Mouse (Mus musculus): ENCODE measurements at regions not wholly inside any gene's neighbourhood (a gene's known extent, or its start where the extent isn't known, plus 50 kb on each side); places are given as distances from the start of the nearest gene placed in this dataset.

DNA sequence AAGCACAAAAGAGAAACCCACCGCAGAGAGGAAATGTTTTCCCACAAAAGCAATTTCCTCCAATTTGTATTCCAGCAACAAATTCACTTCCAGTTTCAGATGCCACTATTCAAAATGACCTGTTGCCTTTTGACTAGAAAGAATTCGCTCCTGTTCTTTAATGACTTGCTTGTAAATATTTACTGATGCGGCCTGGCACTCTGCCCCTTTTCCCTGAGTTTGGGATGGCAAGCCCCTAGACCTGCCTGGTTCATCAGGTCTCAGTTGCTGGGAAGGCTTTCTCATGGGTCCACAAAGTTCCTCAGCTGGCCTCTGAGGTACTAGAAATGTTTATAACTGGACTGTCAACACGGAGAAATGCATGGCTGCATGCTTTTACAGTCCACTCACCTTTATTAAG, 161.7 kb upstream of the Phactr1 start:
- DNase-seq, result peak; percentile 46

GRCm38 (mm10) chr13:42522553-42522952, 157.9 kb upstream of the Phactr1 start:
- no peak for DNase-seq

DNA sequence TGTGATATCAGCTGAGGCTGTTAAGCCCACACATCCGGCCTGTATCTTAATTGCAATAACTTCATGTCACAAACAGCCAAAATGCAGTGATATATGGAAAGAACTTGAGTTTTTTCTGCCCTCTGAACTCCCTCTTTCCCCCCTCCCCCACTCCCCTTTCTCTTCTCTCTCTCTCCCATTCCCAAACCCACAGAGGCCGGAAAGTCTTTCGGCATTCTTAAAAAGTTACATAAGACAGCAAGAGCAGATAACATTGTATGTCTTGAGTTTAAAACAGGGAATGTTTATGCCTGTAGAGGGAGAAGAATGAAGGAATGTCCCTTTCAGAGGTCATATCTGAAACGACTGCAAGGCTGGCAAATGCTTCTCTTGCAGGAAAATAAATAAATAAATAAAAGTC, 154.3 kb upstream of the Phactr1 start:
- peak; percentile 12 for DNase-seq

GRCm38 (mm10) chr13:42526966-42527365, 153.5 kb upstream of the Phactr1 start:
- peak; percentile 81 for DNase-seq

GRCm38 (mm10) chr13:42528169-42528568, 152.3 kb upstream of the Phactr1 start:
- DNase-seq, result no peak

- DNase-seq, result no peak
Measured at GRCm38 (mm10) chr13:42536501-42537210, 143.8 kb upstream of the Phactr1 start.

DNA sequence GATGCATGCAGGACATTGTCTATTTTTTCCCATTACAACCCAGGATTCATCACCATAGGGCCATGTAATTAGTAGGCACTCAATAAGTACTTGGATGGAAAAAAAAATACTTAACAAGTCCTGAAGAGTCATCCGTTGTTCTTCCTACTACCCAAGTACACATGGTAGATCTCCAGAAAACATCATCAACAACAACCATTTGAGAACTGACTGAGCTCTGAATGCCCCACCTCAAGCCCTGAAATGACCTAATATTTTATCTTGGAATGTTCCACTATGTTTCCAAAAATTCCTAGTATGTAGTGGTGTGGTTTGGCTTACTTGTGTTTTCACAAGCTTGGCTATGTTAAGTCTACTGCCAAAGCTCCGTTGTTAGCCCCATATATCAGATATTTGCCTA, 142.4 kb upstream of the Phactr1 start:
- DNase-seq, result peak; percentile 4

GRCm38 (mm10) chr13:42544536-42545094, 135.8 kb upstream of the Phactr1 start:
- DNase-seq, result no peak

DNA sequence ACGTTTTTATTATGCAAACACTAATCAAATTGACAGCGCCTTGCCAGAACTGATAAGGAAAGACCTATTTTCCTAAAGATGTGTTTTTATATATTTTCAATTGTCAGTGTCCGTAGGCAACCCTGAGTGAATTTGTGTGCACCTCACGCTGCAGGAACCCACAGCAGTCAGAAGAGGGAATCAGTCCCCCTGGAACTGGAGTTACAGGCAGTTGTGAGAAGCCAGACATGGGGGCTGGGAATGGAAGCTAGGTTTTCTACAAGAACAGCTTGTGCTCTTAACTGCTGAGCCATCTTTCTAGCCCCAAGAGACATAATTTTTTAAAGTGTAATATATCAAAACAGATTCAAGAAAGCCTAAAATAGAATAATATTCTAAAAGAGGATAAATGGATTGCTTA, 134.0 kb upstream of the Phactr1 start:
- no peak for DNase-seq

- DNase-seq, result no peak
Measured at GRCm38 (mm10) chr13:42546851-42547250, 133.6 kb upstream of the Phactr1 start.

- peak; percentile 64 for DNase-seq
Measured at GRCm38 (mm10) chr13:42549021-42549559, 131.3 kb upstream of the Phactr1 start.

- DNase-seq, result no peak
Measured at GRCm38 (mm10) chr13:42554961-42555360, 125.5 kb upstream of the Phactr1 start.

- DNase-seq, result no peak
Measured at GRCm38 (mm10) chr13:42558526-42558925, 121.9 kb upstream of the Phactr1 start.

DNA sequence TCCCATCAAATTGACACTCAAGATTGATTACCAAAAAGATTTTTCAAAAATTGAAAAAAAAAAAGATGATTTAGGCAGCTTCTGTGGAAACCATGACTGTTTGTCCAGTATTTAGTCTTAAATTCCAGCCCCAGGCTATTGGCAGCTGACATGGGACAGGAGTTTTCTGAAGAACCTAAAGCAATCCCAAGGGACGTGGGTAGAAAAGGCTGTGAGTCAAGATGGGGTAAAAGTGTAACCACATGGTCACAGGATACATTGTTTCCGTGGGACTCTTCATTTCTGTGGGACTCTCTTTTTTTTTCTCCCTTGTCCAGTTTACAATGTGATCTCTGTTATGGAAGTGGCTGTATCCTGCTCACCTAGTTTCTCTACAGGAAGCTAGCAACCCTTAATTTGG, 119.0 kb upstream of the Phactr1 start:
- DNase-seq, result no peak

DNA sequence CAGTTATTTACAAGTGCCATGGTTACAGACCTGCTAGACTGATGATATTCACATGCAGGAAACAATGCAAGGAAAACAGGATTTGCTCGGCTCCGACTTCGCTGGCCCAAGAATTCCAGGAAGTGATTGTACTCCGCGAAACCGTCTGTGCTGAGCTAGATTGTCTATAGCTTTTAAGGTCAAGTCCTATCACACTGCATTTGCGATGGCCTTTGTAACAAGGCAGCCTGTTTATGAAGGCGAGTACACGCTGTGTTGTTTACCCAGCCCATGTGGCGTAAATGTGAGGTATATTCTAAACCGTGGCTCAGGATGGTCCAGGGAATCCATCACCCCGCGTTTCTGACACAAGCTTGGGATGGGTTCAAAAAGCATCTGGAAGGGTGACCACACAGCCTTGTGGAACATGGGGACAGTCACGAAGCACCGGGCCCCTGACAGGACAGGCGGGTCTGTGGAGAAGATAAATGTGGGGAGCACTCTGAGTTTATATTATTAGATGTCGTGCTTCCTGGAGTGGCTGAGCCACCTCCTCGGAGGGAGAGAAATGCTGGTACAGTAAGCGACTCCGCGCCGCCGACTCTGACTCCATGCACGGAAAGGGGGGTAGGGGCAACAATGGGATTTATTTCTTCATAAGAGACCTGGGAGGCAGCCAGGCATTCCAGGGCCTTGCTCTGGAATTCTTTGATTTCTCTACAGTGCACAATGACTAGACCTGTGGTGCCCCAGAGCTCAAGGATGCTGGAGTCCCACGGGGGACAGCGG, 114.9 kb upstream of the Phactr1 start:
- DNase-seq, result peak; percentile 85

- DNase-seq, result peak; percentile 44
Measured at GRCm38 (mm10) chr13:42570600-42571348, 109.6 kb upstream of the Phactr1 start.

- peak; percentile 42 for DNase-seq
Measured at GRCm38 (mm10) chr13:42574189-42574588, 106.2 kb upstream of the Phactr1 start.

- peak; percentile 92 for DNase-seq
Measured at GRCm38 (mm10) chr13:42575725-42576426, 104.5 kb upstream of the Phactr1 start.

GRCm38 (mm10) chr13:42579471-42579870, 101.0 kb upstream of the Phactr1 start:
- DNase-seq, result no peak

DNA sequence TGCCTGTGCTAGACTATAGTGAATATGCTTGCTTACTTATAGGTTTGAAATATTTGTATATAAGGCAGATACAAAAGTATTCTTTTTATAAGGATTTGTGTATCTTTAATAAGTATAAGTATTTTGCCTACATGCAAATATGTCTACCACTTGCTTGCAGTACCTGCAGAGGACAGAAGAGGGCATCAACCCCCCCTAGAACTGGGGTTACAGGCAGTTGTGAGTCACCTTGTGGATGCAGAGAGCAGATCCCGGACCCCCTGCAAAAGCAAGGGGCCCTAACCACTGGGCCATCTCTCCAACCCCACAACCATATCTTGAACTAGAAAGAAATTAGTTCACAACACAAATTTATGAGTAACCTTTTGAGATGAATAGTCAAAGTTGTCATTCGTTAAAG, 91.3 kb upstream of the Phactr1 start:
- DNase-seq, result peak; percentile 12

DNA sequence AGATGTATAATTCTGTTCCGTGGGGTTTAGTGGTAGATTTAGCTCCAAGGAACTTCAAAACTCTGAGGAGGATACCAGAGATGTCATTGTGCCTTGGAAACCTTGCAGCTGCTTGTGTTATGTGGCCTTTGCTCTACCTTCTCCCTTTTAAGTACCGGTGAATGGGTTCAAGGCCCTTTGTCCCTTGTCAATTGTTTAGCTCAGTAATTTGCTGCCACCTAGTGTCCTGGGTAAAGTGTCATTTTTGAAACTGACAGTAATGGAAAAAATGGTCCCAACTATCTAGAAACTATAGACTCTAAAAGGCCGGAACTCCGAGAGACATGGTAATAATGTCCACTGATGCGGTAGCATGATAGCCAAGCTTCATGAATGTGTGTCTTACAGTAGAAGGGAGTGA, 90.8 kb upstream of the Phactr1 start:
- DNase-seq, result peak; percentile 44

GRCm38 (mm10) chr13:42590415-42590814, 90.0 kb upstream of the Phactr1 start:
- DNase-seq, result no peak

All from lung, postnatal 36 days (tissue).